ENCODE assay signal across 21 mouse cellular contexts in the genomic region with DNA sequence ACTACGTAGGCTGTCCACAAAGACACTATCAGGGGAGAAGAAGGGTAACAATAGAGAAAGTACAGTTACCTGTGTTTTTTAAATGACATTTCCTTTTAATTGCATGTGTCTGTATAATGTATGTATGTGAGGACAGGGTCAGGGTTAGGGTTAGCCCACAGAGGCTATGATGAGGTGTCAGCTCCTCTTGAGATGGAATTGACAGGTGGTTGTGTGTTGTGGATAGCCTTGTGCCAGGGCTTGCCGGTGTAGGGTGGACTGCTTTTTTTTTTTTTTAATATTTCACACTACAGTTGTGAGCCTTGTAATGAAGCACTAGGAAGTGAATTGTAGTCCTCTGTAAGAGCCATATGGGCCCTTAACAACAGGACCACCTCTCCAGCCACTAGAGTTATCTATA.
DNase-seq lines count a peak whose midpoint lies in the region; ATAC-seq and TF ChIP-seq lines count a peak whose summit lies in the region.
"Had no signal": no experiment of that assay in that cellular context is flagged by ENCODE, and none has a peak within 500 bp of the region (broad histone marks: within the 10 kb centered on the region; RNA-seq: fewer than 3 reads in every experiment).

No protein-coding gene starts in this region.

- TF ChIP-seq EP300 in heart, adult 2 months (IDR thresholded peaks at IDR 0.05; ENCODE audit: insufficient read depth, low read depth, low read length) = no peak

- no peaks in the 10 kb centered on the region for H3K79me2 ChIP-seq in heart, adult 2 months (replicated peaks; ENCODE audit: control insufficient read depth, insufficient read depth, low read length)
- H3K79me2 ChIP-seq in myocyte (ENCODE audit: control insufficient read depth, insufficient read depth) = no peaks in the 10 kb centered on the region

- H3K36me3 ChIP-seq in heart, adult 2 months (ENCODE audit: control insufficient read depth, insufficient read depth, low read length) = peaks cover 4% of the 10 kb centered on the region
- H3K36me3 ChIP-seq in lung, embryonic 14.5 days (ENCODE audit: insufficient read depth) = no peaks in the 10 kb centered on the region
- no peaks in the 10 kb centered on the region for H3K36me3 ChIP-seq in myocyte (ENCODE audit: control insufficient read depth, insufficient read depth)
- H3K36me3 ChIP-seq: embryonic facial prominence, embryonic 10.5 days; embryonic facial prominence, embryonic 12.5 days; forebrain, embryonic 10.5 days; forebrain, embryonic 12.5 days had no signal

- WGBS in heart, adult 2 months = 90% methylated on average over 2 of the region's 2 CpGs
- 78% methylated on average over 2 of the region's 2 CpGs for WGBS in lung, embryonic 14.5 days
- 95% methylated on average over 2 of the region's 2 CpGs for WGBS in lung, adult 2 months
- WGBS in bone marrow, adult 2 months = 51% methylated on average over 2 of the region's 2 CpGs

- ATAC-seq in lung, embryonic 14.5 days (ENCODE audit: insufficient read depth) = peak; percentile 21; the same call in 1 of the 2 replicates
- ATAC-seq in erythroid progenitor cell, adult 5-6 weeks (replicated peaks; ENCODE audit: low FRiP score, poor library complexity, severe bottlenecking) = no peak
- ATAC-seq: forebrain, embryonic 14.5 days; forebrain, embryonic 16.5 days had no signal

- H3K27me3 ChIP-seq in heart, adult 2 months (ENCODE audit: control insufficient read depth, insufficient read depth, low read length) = no peaks in the 10 kb centered on the region; the same call in 1 of the 2 replicates
- no peaks in the 10 kb centered on the region for H3K27me3 ChIP-seq in lung, embryonic 14.5 days (ENCODE audit: insufficient read depth, low read length)
- H3K27me3 ChIP-seq in myocyte (ENCODE audit: control insufficient read depth, insufficient read depth, insufficient read length) = no peaks in the 10 kb centered on the region
- H3K27me3 ChIP-seq: embryonic facial prominence, embryonic 12.5 days; forebrain, embryonic 12.5 days had no signal

- no peak overlapping the region for H3K4me2 ChIP-seq in lung, embryonic 14.5 days
- H3K4me2 ChIP-seq in myocyte (ENCODE audit: low read depth) = no peak overlapping the region
- H3K4me2 ChIP-seq: embryonic facial prominence, embryonic 12.5 days; forebrain, embryonic 12.5 days had no signal

- TF ChIP-seq CTCF in heart, adult 2 months (IDR thresholded peaks at IDR 0.05) = no peak
- TF ChIP-seq CTCF in lung, embryonic 14.5 days (IDR thresholded peaks at IDR 0.05; ENCODE audit: low read depth) = no peak
- no peak for TF ChIP-seq CTCF in lung, adult 2 months (IDR thresholded peaks at IDR 0.05; ENCODE audit: insufficient read depth, low read length)
- no peak for TF ChIP-seq CTCF in bone marrow, adult 2 months (IDR thresholded peaks at IDR 0.05; ENCODE audit: control insufficient read depth, insufficient read depth, low read length)

- intact Hi-C loops in heart, adult 2 months (cut with DNase I) = no loop called here

- peaks cover 5% of the 10 kb centered on the region for H3K4me1 ChIP-seq in heart, adult 2 months (ENCODE audit: control insufficient read depth, insufficient read depth, low read length)
- H3K4me1 ChIP-seq in lung, embryonic 14.5 days (ENCODE audit: insufficient read depth) = no peaks in the 10 kb centered on the region
- peaks cover 4% of the 10 kb centered on the region for H3K4me1 ChIP-seq in lung, adult 2 months (ENCODE audit: control insufficient read depth, insufficient read depth, low read length)
- H3K4me1 ChIP-seq in bone marrow, adult 2 months (ENCODE audit: control insufficient read depth, insufficient read depth, low read length) = peaks cover 4% of the 10 kb centered on the region
- H3K4me1 ChIP-seq: forebrain, embryonic 12.5 days had no signal

- no peak overlapping the region for H3K4me3 ChIP-seq in heart, adult 2 months
- H3K4me3 ChIP-seq in lung, embryonic 14.5 days (ENCODE audit: low read depth, low read length) = no peak overlapping the region
- H3K4me3 ChIP-seq in lung, adult 2 months (replicated peaks; ENCODE audit: extremely low read depth, low read depth, low read length) = no peak overlapping the region
- peak overlapping the region; percentile 1 for H3K4me3 ChIP-seq in bone marrow, adult 2 months (replicated peaks; ENCODE audit: control insufficient read depth, low read depth, low read length)
- H3K4me3 ChIP-seq in myocyte = no peak overlapping the region
- H3K4me3 ChIP-seq: embryonic facial prominence, embryonic 10.5 days; embryonic facial prominence, embryonic 12.5 days; forebrain, embryonic 10.5 days; forebrain, embryonic 12.5 days had no signal

- H3K9me3 ChIP-seq in lung, embryonic 14.5 days (ENCODE audit: low read depth, low read length) = no peaks in the 10 kb centered on the region
- H3K9me3 ChIP-seq: embryonic facial prominence, embryonic 10.5 days; embryonic facial prominence, embryonic 12.5 days; forebrain, embryonic 10.5 days; forebrain, embryonic 12.5 days had no signal

- H3K9ac ChIP-seq in heart, adult 2 months (ENCODE audit: low read depth, low read length) = no peak overlapping the region
- H3K9ac ChIP-seq in lung, embryonic 14.5 days = no peak overlapping the region
- H3K9ac ChIP-seq: embryonic facial prominence, embryonic 12.5 days; forebrain, embryonic 12.5 days had no signal

- no peak overlapping the region for H3ac ChIP-seq in myocyte (ENCODE audit: control insufficient read depth, insufficient read length)

- H3K27ac ChIP-seq in heart, adult 2 months = peak overlapping the region; percentile 40
- no peak overlapping the region for H3K27ac ChIP-seq in lung, embryonic 14.5 days (ENCODE audit: low read depth)
- H3K27ac ChIP-seq in bone marrow, adult 2 months (ENCODE audit: control insufficient read depth, insufficient read depth, low read depth, low read length, poor library complexity) = no peak overlapping the region
- H3K27ac ChIP-seq: embryonic facial prominence, embryonic 10.5 days; embryonic facial prominence, embryonic 12.5 days; forebrain, embryonic 10.5 days; forebrain, embryonic 12.5 days had no signal

- DNase-seq in heart, adult 2 months = no peak
- no peak for DNase-seq in heart, adult 18-20 months
- DNase-seq in lung, embryonic 14.5 days = no peak
- no peak for DNase-seq in lung, adult 2 months
- DNase-seq: adrenal gland, adult 2 months; adrenal gland, postnatal 10 days; adrenal gland, postnatal 25 days; cerebellum, adult 11-12 months; cerebellum, adult 2 months; cerebellum, adult 9-10 months; cerebellum, postnatal 10 days; cerebellum, postnatal 25 days had no signal

- TF ChIP-seq POLR2A in heart, adult 2 months (IDR thresholded peaks at IDR 0.05; ENCODE audit: insufficient read depth, low read depth, low read length) = no peak
- no peak for TF ChIP-seq POLR2A in lung, adult 2 months (IDR thresholded peaks at IDR 0.05; ENCODE audit: borderline replicate concordance, extremely low read depth, low read depth, low read length)
- no peak for TF ChIP-seq POLR2A in bone marrow, adult 2 months (IDR thresholded peaks at IDR 0.05; ENCODE audit: borderline replicate concordance, control insufficient read depth, low read depth, low read length)
- no peak for TF ChIP-seq POLR2A in myocyte (IDR thresholded peaks at IDR 0.05; ENCODE audit: insufficient read length, low read depth)

TF ChIP-seq in myocyte, 11 proteins besides CTCF, POLR2A, EP300 and RAD21:
- TF ChIP-seq MYOD1 (IDR thresholded peaks at IDR 0.05; ENCODE audit: control insufficient read depth in 1 of 3, insufficient read length in 2 of 3, low read depth in 2 of 3) (peak; percentile 10 to 85 (median 84)), SRF (IDR thresholded peaks at IDR 0.05; ENCODE audit: control insufficient read depth, insufficient read length, low read depth) (no peak)
